Mouse (Mus musculus): ENCODE results near the gene Cd4.
"Not testable (repeated sequence)": the region's sequence is repeated elsewhere in the genome, so short reads cannot be mapped to it uniquely, and the experiment has no call there.

Gene Cd4

DNA sequence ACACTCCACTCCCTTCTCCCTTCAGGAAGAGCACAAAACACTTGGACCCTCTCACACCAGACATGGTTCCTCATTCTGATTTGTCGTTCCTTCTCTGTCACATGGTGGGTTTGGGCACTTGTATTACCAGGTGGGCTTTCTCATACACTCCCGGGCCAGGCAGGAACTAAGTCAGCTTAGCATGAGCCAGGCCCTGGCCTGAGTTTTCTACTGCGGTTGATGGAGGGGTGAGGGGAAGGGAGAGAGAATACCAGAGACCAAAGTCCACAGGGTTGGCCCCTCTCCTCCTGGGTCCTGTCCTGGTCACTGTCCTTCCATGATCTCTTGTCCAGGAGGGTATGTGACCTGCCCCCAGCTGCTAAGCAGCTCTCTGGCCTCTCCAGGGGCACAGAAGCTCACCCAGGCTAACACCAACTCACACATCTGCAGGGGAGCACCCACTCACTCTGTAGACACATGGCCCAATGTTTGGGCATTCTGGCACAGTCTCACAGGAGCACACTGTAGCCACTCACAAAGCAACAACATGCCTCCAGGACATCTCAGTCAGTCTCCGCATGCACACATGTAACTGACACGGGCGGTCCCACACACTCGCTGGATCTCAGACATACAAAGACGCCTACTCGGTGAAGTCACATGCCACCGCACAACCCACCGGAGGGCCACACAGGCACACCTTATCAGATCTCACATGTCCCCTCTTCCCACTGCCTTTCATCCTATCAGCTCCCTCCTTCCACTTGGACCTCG, 28.1 kb upstream of the Cd4 start:
- peak; percentile 77 for DNase-seq (ENCODE audit: low spot score)

DNA sequence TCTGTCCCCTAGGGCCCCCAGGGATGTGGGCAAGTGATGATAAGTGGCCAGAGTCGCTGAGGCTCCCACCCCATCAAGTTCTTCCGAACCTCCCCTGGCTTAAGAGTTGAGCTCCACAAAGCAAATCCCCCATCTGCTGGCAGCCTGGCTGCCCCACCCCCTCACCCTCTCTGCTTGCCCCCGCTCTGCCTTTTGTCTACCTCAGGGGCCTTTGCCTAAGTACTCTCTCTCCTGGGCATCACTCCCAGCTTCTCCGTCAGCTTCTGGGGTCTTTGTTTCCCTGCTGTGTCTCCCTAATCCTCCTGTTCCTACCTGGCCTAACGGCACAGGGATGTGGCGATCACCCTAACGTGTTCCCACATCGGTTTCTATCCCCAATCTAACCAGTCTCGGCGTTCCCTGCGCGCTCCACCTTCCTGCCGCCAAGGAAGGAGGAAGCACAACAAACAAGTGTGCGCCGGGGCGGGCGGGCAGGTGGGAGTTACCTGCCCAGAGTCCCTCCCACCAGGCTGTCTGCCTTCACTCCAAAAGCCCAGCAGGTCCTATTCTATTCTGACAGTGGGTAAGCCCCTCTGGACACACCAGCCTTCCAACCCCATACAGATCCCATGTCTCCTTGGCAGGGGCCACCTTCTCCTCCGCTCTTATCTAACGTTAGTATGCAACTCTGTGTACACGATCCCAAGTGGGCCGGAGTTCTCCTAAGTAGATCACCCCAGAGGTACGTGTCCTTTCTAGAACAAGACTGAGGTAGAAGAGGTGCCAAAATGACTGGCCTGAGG, 27.3 kb upstream of the Cd4 start:
- peak; percentile 46 for DNase-seq (ENCODE audit: low spot score)

DNA sequence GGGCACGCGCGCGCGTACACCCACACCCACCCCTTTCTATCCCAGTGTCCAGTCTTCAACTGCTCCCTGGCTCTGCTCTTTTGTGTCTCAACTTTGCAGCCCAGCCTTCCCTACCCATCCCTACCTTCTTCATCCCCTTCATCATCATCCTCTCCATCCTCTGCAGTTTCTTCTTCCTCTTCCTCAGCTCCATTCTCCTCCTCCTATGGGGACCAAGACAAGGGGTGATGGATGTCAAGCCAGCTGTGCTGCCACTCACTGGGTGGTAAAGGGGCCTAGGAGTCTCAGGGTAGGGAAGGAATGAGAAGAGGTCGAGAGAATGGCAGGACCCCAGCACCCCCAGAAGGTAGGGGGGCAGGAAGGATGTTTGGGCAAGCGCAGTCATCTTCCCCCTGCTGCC, 26.5 kb upstream of the Cd4 start:
- DNase-seq (ENCODE audit: low spot score), result no peak

DNA sequence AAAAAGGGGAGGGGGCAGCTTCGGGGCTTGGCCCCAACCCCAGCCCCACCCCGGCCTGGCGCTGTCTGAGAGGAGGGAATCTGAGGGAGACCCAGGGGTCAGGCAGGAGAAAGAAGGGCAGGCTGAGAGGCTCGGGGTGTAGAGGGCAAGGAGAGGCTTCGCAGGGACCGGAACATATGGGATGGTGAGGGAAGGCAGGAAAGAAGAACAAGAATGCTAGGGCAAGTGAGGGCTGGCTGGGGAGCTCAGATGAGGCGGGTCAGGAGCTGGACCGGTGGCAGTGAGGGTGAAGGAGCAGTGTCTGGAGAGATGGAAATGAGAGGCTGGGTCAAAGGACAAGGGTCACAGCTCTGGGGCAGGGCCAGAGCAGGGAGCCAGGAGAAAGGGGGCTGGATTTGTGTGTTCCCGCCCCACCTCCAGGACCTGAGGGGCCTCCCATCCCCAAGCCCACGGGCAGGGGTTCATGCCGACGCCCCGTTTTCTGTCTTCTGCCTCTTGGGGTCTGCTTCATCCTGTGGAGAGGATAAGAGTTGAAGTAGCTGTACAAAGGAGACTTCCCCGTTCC, 25.8 kb upstream of the Cd4 start:
- no peak for DNase-seq (ENCODE audit: low spot score)

DNA sequence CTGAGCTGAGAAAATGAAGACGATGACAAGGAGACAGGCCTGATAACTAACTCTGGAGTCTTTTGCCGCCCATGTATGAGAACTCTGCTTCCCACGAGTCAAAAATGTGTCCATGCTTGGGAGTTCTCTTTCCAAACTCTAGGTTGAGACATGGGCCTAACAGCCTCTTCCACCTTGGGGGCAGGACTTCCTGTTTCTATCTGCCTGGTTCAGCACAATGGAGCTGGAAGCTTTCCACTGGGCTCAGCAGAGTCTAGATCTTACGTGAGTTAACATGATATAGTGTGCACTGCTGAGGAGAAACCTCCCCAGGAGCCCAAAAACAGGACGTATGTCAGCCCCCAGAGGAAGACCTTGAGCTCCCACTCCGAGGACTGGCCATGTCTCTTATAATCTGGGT, 25.2 kb upstream of the Cd4 start:
- DNase-seq (ENCODE audit: low spot score), result no peak

DNA sequence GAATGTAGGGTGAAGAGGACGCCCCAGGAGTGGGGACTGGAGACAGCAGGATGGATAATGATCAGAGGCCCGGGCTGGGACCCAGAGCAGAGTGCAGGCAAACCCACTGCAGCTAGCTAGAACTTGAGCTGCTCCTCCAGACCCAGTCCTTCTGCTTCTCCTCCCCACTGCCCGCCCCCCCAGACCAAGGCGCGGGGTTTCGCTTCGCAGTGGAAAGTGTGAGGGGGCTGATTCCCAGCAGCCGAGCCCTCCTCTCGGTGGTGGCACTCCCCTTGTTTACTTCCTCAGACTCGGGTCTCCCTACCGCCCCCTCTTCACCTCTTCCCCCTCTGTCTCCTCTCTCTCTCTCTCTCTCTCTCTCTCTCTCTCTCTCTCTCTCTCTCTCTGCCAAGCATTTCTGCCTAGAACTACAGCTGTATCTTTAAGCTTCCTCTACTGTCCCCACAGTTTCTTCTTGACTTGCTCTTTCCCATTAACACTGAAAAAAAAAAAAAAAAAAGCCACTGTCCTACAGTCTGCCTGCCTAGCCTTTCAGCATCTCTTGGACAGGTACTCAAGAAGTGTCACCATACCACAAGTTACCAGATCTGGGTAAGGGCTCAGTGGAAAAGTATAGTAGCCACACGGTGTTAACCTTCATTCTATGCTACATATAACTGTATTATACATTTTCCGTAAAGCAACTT, 23.7 kb upstream of the Cd4 start, which contains the start of gene Lag3:
Lag3 (minus strand) TSS at position 173 of the 686 bp plus-strand sequence.
- no peak for DNase-seq (ENCODE audit: low spot score)

DNA sequence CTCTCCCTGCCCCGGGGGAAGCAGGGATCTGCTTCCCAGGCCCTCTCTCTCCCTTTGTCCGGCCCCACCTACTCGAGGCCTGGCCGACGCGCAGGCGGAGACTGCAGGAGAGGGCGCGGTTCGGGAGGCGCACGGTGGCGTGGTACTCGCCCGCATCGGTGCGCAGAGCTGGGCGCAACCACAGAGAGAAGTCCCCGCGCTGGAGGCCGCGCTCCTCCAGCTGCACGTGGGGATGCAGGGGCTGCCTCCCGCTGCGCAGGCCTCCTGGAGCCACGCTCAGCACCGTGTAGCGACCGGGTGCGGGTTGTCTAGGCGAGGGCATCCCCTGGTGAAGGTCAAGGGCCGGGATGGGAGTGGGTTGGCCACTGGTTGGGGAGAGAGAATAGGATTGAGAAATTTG, 22.0 kb upstream of the Cd4 start:
- DNase-seq (ENCODE audit: low spot score), result no peak

DNA sequence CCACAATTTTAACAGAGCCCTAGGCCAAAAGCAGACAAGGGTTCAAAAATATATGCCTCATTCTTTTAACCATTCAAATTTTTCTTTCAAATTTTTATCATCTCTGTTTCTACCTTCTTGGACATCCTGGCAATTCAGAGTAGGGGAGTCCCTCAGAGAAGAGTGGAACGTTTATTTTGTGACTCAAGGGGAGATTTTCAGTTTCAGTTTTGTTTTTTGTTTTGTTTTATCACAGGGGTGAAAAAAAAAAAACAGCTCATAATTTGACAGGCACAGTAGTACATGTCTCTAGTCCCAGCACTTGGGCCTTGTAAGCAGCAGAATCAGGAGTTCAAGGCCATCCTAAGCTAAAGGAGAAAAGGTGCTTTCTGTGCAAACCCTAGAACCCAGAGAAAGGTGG, 19.7 kb upstream of the Cd4 start:
- DNase-seq (ENCODE audit: low spot score), result no peak

DNA sequence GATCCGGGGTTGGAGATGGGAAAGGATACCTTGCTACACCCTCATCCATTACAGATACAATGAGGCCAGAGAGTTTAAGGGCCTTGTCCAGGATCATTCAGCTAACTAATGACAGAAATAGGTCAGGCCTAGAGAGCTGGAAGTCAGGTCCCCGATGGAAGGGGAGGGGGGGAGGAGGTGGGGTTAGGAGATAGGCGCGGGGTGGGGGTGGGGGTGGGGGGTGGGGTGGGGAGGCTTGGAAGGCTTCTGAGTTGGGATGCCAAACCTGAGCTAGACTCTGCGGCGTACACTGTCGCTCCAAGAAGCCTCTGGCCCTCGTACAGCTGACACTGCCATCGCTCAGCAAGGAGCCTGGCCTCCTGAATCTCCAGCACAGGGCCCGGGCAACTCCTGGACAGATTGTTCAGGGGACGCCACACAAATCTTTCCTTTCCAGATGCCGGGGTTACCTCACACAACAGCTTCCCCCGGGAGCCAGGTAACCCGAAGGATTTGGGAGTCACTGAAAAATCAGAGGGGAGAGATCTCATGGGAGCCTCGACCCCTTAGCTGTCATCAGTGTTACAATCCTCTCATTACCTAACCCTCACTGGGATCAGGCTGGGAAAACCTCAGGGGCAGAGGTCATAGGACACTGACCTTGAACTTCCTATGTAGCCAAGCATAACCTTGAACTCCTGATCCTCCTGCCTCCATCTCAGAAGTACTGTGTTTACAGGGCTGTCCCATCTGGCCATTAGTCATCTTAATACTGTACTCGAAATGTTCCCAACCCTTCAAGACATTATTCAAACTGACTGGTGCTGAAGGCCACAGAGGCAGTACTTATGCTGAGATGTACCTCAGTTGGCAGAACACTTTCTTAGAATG, 17.2 kb upstream of the Cd4 start:
- no peak for DNase-seq (ENCODE audit: low spot score)

DNA sequence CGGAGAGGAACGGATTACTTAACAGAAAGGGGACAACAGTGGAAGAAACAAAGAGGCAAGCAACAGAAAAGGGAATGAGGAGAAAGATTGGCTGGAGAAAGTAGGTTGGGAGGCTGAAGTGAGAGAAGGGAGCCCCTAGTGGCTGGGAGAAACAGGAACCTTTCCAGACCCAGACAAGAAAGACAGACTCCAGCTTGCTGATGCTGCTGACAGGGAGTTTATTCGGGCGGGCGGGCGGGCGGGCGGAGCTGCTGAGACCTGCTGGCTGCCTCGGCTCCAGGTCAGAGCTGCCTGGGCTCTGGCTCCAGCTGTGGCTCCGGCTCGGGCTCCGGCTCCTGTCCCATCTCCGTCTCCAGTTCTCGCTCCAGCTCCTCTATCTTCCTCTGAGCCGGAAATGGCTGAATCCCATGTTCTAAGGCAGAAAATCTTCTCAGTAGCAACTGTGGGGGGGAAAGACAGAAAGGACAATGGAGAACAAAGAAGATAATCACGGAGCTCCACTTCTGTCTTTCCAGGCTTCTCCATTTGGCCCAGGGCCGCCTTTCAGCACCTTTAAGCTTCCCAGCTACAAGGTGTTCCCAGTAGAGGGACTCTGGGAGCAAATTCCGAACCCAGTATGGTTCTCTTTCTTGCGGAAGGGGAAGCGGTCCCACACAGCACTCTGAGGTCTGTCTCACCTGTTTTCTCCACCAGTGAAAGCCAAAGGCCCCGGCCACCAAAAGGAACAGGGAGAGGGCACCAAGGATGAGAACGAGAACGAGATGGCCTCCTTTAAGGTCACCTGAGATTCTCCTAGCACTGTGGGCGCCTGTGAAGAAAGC, 16.4 kb upstream of the Cd4 start:
- DNase-seq (ENCODE audit: low spot score), result peak; percentile 84

DNA sequence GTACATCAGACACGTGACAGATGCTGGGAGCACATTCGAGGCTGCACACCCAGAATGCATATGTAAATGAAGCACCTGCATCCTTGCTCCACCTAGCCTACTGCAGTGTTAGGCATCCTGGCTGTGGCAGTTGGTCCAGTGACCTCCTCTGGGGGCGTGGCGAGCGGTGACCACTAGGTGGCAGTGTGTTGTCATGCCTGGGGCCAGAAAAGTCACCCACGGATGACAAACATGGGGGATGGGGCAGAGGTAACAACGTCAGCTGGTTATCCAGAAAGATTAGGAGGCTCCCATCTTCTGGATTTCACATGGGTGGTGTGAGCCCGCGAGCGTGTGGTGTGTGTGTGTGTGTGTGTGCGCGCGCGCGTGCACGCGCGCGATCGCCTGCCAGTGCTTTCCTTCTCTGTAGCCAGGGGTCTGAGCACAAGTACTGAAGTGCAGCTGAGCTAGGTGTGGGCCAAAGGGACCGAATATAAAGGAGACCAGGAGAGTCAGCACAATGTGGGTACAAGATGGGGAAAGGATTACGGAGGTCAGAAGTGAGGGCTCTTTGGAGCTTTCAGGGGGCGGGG, 15.6 kb upstream of the Cd4 start:
- peak; percentile 95 for DNase-seq (ENCODE audit: low spot score)

DNA sequence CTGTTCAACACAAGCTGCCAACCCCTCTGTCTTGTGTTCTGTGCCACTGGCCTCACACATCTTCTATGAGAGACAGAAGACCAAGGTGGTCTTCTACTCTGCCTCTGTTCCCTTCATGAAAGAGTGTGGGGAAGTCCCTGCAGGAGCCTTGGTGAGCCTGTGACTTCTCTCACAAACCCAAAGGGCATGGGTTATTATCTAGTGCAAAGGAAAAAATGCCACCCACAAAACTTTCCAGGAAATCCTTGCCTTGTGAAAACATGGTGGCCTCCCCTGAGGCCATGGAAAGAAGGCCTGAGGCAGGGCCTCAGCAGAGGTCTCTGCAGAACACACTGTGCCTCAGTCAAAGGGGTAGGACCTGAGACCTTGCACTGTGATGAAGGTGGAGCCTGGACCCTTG, 13.8 kb upstream of the Cd4 start:
- DNase-seq (ENCODE audit: low spot score), result no peak

DNA sequence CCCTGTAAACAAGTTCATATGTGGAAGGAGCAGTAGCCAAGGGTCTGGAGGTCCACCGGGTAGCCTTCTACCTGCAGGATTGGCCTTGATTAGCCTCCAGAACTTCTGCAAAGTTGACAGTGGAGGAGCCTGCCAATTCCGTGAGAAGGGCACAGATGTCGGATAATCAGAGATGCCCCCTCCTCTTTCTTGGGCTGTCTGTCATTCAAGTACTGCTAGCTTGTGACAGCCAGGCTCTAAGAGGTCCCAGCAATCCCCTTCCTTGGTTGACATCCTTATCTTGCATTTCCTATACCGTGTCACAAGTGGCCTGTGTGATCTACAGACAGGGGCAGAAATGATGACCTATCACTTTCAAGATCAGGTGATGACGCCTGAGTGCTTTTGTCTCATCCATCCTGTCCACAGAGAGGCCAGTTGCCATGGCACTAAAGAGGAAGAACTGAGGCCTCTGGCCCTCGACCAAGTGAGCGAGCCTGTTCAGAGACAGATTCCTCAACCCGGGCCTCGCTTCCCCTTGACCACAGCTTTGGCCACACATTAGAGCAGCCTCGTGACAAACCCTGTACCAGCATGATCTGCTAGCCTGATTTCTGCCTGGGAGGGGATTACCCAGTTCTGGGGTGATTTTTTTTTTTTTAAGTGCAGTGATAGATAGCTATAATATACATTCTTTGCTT, 12.9 kb upstream of the Cd4 start:
- DNase-seq (ENCODE audit: low spot score), result peak; percentile 73

DNA sequence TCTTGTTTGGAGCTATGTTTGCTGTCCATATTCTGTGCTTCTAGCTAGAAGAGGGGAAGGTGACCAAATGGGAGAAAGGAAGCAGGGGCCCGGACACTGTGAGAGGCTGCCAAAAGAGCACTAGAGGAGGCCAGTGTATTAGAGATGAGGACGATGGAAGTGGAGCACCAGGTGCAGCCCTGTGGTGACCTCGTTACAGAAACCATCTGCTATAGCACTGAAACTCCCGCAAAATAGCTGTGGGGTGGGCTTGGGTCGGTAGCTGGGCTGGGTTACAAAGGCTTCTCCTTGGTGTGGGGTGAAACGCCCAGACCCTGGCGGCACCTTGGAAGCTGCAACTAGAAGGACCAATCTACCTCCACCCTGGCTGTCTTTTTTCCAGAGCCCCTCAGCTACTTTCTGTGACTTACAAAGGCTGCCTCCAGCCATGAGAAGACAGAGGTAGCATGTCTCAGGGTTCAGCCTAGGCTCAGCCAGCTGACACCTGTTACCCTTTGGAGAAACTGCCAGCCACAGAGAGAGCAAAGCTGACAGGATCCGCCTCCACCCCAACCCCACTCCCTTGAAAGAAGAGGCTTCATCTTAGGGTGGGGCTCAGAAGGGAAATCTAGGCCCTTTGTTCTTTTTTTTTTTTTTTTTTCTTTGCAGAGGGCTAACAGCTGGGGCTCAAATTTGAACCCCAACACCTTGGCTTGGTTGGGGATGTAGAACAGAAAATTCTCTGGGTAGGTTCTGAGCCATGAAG, 12.2 kb upstream of the Cd4 start:
- DNase-seq (ENCODE audit: low spot score), result no peak

DNA sequence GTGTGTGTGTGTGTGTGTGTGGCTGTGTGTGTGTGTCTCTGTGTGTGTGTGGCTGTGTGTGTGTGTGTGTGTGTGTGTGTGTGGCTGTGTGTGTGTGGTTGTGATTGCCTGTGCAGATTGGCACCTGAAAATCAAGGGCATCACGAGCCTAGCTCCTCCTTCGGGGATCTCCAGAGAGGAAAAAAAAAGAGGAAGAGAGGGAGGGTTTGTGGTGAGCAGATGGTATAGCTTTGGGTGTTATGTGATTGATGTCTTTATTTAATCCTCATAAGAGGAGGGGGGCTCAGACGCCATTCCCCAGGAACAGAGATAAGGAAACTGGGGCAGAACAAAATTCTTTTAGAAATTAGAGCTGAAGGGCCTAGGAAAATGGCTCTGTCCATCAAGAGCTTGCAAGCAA, 10.3 kb upstream of the Cd4 start:
- no peak for DNase-seq (ENCODE audit: low spot score)

DNA sequence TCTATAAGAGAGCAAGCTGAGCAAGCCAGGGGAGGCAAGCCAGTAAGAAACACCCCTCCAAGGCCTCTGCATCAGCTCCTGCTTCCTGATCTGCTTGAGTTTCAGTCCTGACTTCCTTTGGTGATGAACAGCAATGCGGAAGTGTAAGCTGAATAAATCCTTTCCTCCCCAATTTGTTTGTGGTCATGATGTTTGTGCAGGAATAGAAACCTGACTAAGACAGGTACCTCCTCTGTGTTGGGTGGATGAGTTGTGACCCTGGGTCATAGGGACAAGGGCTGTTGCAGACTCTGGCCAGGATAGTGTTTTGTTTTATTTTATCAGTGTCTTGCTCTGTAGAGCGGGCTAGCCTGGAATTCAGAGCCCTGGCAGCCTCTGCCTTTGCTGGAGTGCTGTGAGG, 6.1 kb upstream of the Cd4 start:
- DNase-seq (ENCODE audit: low spot score), result not testable (repeated sequence)

DNA sequence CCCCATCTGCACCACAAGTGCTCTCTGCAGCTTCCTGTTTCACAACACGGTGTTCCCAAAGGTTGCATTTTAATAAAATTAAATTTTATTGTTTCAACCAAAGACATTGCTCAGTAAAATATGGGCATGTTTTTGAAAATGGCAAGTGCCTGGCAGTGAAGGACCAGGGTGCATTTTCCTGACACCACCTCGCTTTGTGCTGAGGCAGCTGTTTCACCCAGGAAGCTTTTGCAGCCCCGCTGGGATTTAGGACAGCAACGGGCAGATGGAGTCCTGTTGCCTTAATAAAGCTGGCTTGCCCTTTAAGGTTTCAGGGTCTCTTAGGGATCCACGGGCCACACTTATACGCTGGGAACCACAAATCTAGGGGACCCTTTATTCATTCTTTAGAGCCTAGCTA, 3.0 kb upstream of the Cd4 start:
- no peak for DNase-seq (ENCODE audit: low spot score)

DNA sequence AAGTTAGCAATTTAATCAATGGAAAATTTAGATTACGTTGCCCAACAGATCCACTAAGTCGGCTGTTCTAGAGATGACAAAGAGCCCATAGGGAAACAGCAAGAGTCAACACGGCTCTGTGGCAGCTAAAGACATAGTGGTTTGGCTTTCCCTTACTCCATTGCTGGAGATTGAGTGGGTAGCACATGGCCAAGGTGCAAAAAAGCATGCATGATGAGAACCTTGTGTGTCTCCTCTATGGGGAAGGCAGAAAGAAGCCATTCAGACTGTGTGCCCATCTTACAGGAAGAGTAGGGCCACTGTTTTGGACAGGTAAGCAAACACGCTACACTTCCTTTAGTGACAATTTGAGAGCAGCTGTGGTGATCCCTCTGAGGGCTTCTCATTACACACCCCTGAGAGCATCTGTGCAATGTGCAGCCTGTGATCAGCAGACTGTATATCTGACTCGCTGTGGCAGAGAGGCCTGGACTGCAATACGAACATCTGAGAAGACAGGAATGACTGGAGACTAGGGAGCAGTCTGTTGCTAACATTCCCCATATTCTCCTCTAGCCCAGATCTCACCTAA, 619 bp upstream of the Cd4 start:
- no peak for DNase-seq (ENCODE audit: low spot score)

DNA sequence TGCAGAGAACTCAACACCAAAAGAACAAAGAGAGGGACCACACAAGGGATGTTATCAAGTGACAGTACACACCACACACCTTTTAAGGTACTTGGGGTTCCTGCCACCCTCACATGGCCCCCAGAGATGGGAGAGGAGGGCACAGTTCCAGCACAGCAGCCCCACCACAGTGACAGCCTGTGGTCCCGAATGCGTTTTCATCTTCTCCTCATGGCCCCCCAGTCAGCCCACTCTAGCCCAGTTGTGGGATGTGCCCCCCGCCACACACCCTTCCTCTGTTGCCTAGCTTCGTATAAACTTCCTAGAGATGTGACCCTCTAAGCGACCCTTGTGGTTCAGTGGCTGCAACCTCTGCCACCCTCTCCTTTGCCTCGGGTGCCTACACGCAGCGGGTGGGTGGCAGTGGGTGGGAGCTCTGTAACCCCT, 2.1 kb downstream of the Cd4 start:
- DNase-seq (ENCODE audit: low spot score), result no peak
